Mouse (Mus musculus): ENCODE results near the gene Ccnt1.

DNA sequence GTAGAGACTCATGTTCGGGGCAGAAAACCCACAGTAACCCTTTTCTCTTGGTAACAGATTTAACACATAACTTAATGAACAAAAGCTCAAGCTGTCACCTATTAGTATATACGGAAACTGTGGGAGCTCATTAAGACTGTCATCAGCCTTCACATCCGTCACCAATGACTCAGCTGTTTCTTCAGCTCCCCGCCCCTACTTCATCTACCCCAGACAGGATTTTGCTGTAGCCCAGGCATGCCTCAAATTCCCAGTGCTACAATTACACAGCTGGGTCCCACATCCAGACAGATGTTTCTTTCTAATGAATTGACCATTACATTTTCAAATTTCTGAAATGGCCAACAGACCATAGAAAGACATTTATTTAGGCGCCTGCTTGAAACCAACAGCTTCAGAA, 44.7 kb downstream of the Ccnt1 start:
- TF ChIP-seq CTCF (IDR thresholded peaks at IDR 0.05; ENCODE audit: borderline replicate concordance, insufficient read depth, low read length) (no peak), POLR2A (IDR thresholded peaks at IDR 0.05; ENCODE audit: low read depth, low read length) (no peak)

All from embryonic fibroblast, embryonic 13.5 days (primary cell).